Mouse (Mus musculus) MEL (cell line): ENCODE measurements around the gene Emx2. TPM values are rescaled to one million over a fixed set of nuclear protein-coding genes. Genes with fewer than 3 reads are reported as not detected.

ENCODE experiments used
- DNase-seq: peaks from one replicate; pipeline ENCODE4 v3.0.0; 2011; ENCODE audit warnings: low read depth, low spot score
- H3K27ac ChIP-seq: 2 replicates; pipeline ENCODE4 v1.5.1; 2012; ENCODE audit warnings: low read depth, mild to moderate bottlenecking, control low read depth, low read length, moderate library complexity; ENCODE audit not compliant: control insufficient read depth
- H3K27me3 ChIP-seq, 2 experiments: fragments of 150-350 bp in 1 of 2; sonication (generic) in 1 of 2; 2 replicates each; pipeline ENCODE4 v1.6.1; 2012; ENCODE audit warnings: low read length in 2 of 2, mild to moderate bottlenecking in 2 of 2, improper control_type of control experiment in 1 of 2, moderate library complexity in 1 of 2; ENCODE audit not compliant: insufficient read depth in 2 of 2, control insufficient read depth in 1 of 2
- H3K36me3 ChIP-seq, 2 experiments: 2 replicates each; pipeline ENCODE4 v1.6.1; 2012 to 2014; ENCODE audit warnings: low read length in 2 of 2, improper control_type of control experiment in 1 of 2, inconsistent platforms in 1 of 2, mild to moderate bottlenecking in 1 of 2; ENCODE audit not compliant: insufficient read depth in 2 of 2, control insufficient read depth in 1 of 2
- H3K4me1 ChIP-seq, 2 experiments: fragments of 150-350 bp in 1 of 2; sonication (generic) in 1 of 2; 2 replicates each; pipeline ENCODE4 v1.6.1; 2012; ENCODE audit warnings: low read length in 2 of 2, improper control_type of control experiment in 1 of 2, mild to moderate bottlenecking in 1 of 2; ENCODE audit not compliant: insufficient read depth in 2 of 2, control insufficient read depth in 1 of 2
- H3K4me3 ChIP-seq, 2 experiments: fragments of 150-350 bp in 1 of 2; sonication (generic) in 1 of 2; 2 replicates each; pipeline ENCODE4 v1.5.1; 2012; ENCODE audit warnings: low read depth in 2 of 2, low read length in 2 of 2, mild to moderate bottlenecking in 2 of 2, moderate library complexity in 2 of 2, control low read depth in 1 of 2, improper control_type of control experiment in 1 of 2; ENCODE audit not compliant: control insufficient read depth in 1 of 2, insufficient read depth in 1 of 2
- H3K79me2 ChIP-seq: 2 replicates; pipeline ENCODE4 v1.6.1; 2012; ENCODE audit warnings: mild to moderate bottlenecking, low read length, moderate library complexity; ENCODE audit not compliant: control insufficient read depth, poor library complexity, insufficient read depth
- H3K9ac ChIP-seq: 2 replicates; pipeline ENCODE4 v1.6.1; 2012; ENCODE audit warnings: low read depth, mild to moderate bottlenecking, control low read depth, low read length, moderate library complexity; ENCODE audit not compliant: control insufficient read depth, poor library complexity, severe bottlenecking
- H3K9me3 ChIP-seq: fragments of 150-350 bp; sonication (generic); replicated peaks from 2 replicates; pipeline ENCODE4 v1.6.1; 2012; ENCODE audit warnings: mild to moderate bottlenecking, low read length, improper control_type of control experiment, moderate library complexity; ENCODE audit not compliant: insufficient read depth
- CHD2 ChIP-seq: IDR thresholded peaks from 2 replicates; pipeline ENCODE4 v1.6.1; 2011; ENCODE audit warnings: low read length, improper control_type of control experiment
- CTCF ChIP-seq, 3 experiments: IDR thresholded peaks in 2 of 3; conservative IDR thresholded peaks in 1 of 3; 2 replicates each; pipeline ENCODE4 v1.5.1; 2011 to 2012; ENCODE audit warnings: low read length in 3 of 3, low read depth in 2 of 3, mild to moderate bottlenecking in 2 of 3, improper control_type of control experiment in 1 of 3, inconsistent platforms in 1 of 3, mixed read lengths in 1 of 3, moderate library complexity in 1 of 3; ENCODE audit not compliant: control insufficient read depth in 1 of 3, insufficient read depth in 1 of 3, poor library complexity in 1 of 3, severe bottlenecking in 1 of 3
- E2F4 ChIP-seq: IDR thresholded peaks from 2 replicates; pipeline ENCODE4 v1.6.1; 2011; ENCODE audit warnings: low read depth, low read length, improper control_type of control experiment, borderline replicate concordance
- ELF1 ChIP-seq: IDR thresholded peaks from 2 replicates; pipeline ENCODE4 v1.6.1; 2014; ENCODE audit warnings: low read depth, mild to moderate bottlenecking, inconsistent platforms, low read length, improper control_type of control experiment, moderate library complexity
- EP300 ChIP-seq, 2 experiments: IDR thresholded peaks; 2 replicates each; pipeline ENCODE4 v1.6.1; 2011; ENCODE audit warnings: improper control_type of control experiment in 2 of 2, low read length in 2 of 2, low read depth in 1 of 2, mild to moderate bottlenecking in 1 of 2
- MAFK ChIP-seq: IDR thresholded peaks from 2 replicates; pipeline ENCODE4 v1.6.1; 2011; ENCODE audit warnings: low read depth, mild to moderate bottlenecking, low read length, improper control_type of control experiment, borderline replicate concordance
- MAZ ChIP-seq: IDR thresholded peaks from 2 replicates; pipeline ENCODE4 v1.6.1; 2012; ENCODE audit warnings: low read depth, mild to moderate bottlenecking, inconsistent platforms, low read length, improper control_type of control experiment
- MEF2A ChIP-seq: IDR thresholded peaks from 2 replicates; pipeline ENCODE4 v1.6.1; 2014; ENCODE audit warnings: low read depth, mild to moderate bottlenecking, inconsistent platforms, low read length, improper control_type of control experiment; ENCODE audit not compliant: poor library complexity, insufficient replicate concordance, severe bottlenecking; ENCODE audit errors: extremely low read depth
- MXI1 ChIP-seq: IDR thresholded peaks from 2 replicates; pipeline ENCODE4 v1.6.1; 2011; ENCODE audit warnings: mild to moderate bottlenecking, low read depth, low read length, improper control_type of control experiment
- MYC ChIP-seq: IDR thresholded peaks from 2 replicates; pipeline ENCODE4 v1.6.1; 2011; ENCODE audit warnings: low read depth, mild to moderate bottlenecking, low read length, improper control_type of control experiment, moderate library complexity
- NRF1 ChIP-seq: IDR thresholded peaks from 2 replicates; pipeline ENCODE4 v1.6.1; 2014; ENCODE audit warnings: low read depth, mild to moderate bottlenecking, inconsistent platforms, low read length, improper control_type of control experiment, moderate library complexity; ENCODE audit not compliant: poor library complexity, insufficient read depth, severe bottlenecking
- POLR2A ChIP-seq, 2 experiments: IDR thresholded peaks; 2 replicates each; pipeline ENCODE4 v1.6.1; 2011 to 2012; ENCODE audit warnings: low read length in 2 of 2, mild to moderate bottlenecking in 2 of 2, control low read depth in 1 of 2, improper control_type of control experiment in 1 of 2, low read depth in 1 of 2, moderate library complexity in 1 of 2; ENCODE audit not compliant: control insufficient read depth in 1 of 2, insufficient read depth in 1 of 2, poor library complexity in 1 of 2
- POLR2AphosphoS2 ChIP-seq: IDR thresholded peaks from 2 replicates; pipeline ENCODE4 v1.6.1; 2011; ENCODE audit warnings: low read length, improper control_type of control experiment
- POLR2AphosphoS5 ChIP-seq: IDR thresholded peaks from 2 replicates; pipeline ENCODE4 v1.6.1; 2012; ENCODE audit warnings: low read depth, borderline replicate concordance, mild to moderate bottlenecking, inconsistent platforms, low read length, moderate library complexity, mixed read lengths
- RAD21 ChIP-seq: IDR thresholded peaks from 2 replicates; pipeline ENCODE4 v1.6.1; 2011; ENCODE audit warnings: mild to moderate bottlenecking, low read depth, low read length, improper control_type of control experiment
- UBTF ChIP-seq: IDR thresholded peaks from 2 replicates; pipeline ENCODE4 v1.6.1; 2012; ENCODE audit warnings: low read depth, mild to moderate bottlenecking, inconsistent platforms, low read length, improper control_type of control experiment, moderate library complexity, borderline replicate concordance; ENCODE audit not compliant: insufficient read depth
- USF1 ChIP-seq: IDR thresholded peaks from 2 replicates; pipeline ENCODE4 v1.6.1; 2014; ENCODE audit warnings: low read depth, mild to moderate bottlenecking, inconsistent platforms, low read length, improper control_type of control experiment, moderate library complexity
- USF2 ChIP-seq, 2 experiments: IDR thresholded peaks; 2 replicates each; pipeline ENCODE4 v1.6.1; 2011 to 2012; ENCODE audit warnings: improper control_type of control experiment in 2 of 2, low read length in 2 of 2, borderline replicate concordance in 1 of 2, inconsistent platforms in 1 of 2, low read depth in 1 of 2, mild to moderate bottlenecking in 1 of 2; ENCODE audit not compliant: insufficient read depth in 1 of 2
- ZC3H11A ChIP-seq: IDR thresholded peaks from 2 replicates; pipeline ENCODE4 v1.6.1; 2012; ENCODE audit warnings: low read depth, mild to moderate bottlenecking, inconsistent platforms, low read length, improper control_type of control experiment
- ZKSCAN1 ChIP-seq: IDR thresholded peaks from 2 replicates; pipeline ENCODE4 v1.6.1; 2012; ENCODE audit warnings: low read depth, mild to moderate bottlenecking, inconsistent platforms, low read length, improper control_type of control experiment, moderate library complexity
- ZMIZ1 ChIP-seq: IDR thresholded peaks from 2 replicates; pipeline ENCODE4 v1.6.1; 2012; ENCODE audit warnings: low read depth, mild to moderate bottlenecking, inconsistent platforms, low read length, improper control_type of control experiment, moderate library complexity
- ZNF384 ChIP-seq: IDR thresholded peaks from 2 replicates; pipeline ENCODE4 v1.6.1; 2012; ENCODE audit warnings: low read depth, mild to moderate bottlenecking, inconsistent platforms, low read length, improper control_type of control experiment
- polyA plus RNA-seq, 2 experiments: library from polyadenylated mRNA; stranded (reverse) in 1 of 2; unstranded in 1 of 2; fragments of >175 nt in 1 of 2; fragments of >200 nt in 1 of 2; gene quantifications; 2 replicates each; pipeline versions ENCODE4 v1.2.1 to v1.2.4; 2012; ENCODE audit warnings: low replicate concordance in 2 of 2, low read depth in 1 of 2; ENCODE audit not compliant: insufficient read length in 2 of 2, insufficient read depth in 1 of 2, missing spikeins in 1 of 2
- total RNA-seq: library from RNA; depleted of rRNA; stranded (reverse); fragments of 300-350 nt; gene quantifications from 2 replicates; pipeline ENCODE4 v1.2.3, GENCODE M21; 2012

Emx2 gene
- total and polyA plus RNA-seq, 3 experiments: 0.08 TPM; not detected in 2

DNA sequence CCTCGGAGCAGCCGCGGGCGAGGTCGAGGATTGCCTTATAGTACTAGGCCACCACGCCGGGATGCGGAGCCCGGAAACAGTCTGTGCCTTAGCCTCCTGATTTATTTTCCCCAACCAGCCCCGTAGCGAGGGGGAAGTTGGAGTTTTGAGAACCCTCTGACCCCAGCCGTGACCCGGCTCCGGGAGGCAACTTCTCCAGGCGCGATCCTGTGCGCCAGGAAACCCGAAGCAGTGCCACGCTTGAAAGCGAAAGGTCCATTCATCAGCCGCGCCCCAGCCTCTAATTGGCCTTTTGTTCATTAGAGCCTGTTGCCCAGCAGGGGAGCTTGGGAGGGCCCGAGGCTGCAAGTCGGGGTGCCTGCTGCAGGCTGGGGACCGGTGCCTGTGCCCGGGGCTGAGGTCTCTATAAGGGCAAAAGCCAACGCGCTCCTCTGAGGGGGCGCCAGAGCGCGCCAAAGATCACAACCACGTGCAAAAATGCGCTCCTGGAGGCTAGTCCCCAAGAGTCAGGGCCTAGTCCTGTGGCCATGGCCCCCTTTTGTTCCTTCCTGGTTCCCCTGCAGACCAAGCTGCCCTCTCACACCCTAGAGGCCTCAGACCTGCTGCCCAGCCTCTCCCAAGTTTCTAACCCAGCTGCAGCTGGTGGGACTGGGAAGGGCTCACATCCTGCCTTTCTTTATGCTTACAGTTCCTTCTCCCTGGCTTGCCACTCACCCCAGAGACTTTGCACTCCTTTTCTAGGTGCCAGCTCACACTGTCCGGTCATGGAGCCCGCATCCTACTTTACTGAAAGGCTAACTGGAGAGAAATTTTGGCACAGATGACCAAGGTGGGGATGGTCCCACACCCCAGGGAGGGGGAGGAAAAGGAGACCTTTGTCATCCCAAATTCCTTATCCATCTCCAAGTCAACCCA, 11.1 kb downstream of the Emx2 start:
- Histone ChIP-seq H3K4me3 (no peak overlapping the region), H3K9ac (no peak overlapping the region), H3K4me1 (no peaks in the 10 kb centered on the region), H3K27ac (no peak overlapping the region), H3K9me3 (no peaks in the 10 kb centered on the region), H3K79me2 (no peaks in the 10 kb centered on the region), H3K36me3 (no peaks in the 10 kb centered on the region), H3K27me3 (no peaks in the 10 kb centered on the region; a peak in 2 of 4 replicates)
- DNase-seq: no peak
- TF ChIP-seq ZC3H11A (no peak), MEF2A (no peak), POLR2A (IDR thresholded peaks at IDR 0.05; ENCODE audit: control insufficient read depth in 1 of 2, insufficient read depth in 1 of 2, low read depth in 1 of 2, low read length in 2 of 2, poor library complexity in 1 of 2) (no peak)

DNA sequence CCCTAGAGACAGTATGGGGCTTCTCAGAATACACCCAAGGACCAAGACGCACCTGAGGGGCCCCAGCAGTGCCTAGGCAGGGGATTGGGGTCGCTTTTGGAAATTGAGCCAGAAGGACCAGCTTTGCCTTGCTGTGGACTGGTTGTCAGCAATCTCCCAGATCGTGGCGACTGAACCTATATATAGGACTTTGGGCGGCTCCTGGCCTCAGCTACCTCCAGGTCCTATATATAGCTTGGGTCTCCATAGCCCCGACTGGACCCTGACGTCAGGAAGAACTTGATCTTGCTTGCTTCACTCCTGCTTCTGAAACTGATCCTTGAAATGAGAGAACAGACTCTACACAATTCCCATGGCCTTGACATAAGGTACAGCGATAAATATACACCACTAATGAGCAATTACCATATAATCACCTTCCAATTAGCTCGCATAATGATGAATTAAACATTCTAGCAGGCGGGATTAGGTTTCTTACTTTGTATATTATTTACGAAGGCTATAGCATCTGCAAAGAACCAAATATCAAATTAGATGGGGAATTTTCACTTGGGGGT, 12.0 kb downstream of the Emx2 start:
- no peak overlapping the region for H3K27ac ChIP-seq
- H3K27me3 ChIP-seq: no peaks in the 10 kb centered on the region; a peak in 2 of 4 replicates
- H3K36me3 ChIP-seq: no peaks in the 10 kb centered on the region
- no peak for TF ChIP-seq CTCF (IDR thresholded peaks at IDR 0.05 in 2 of 3, conservative IDR thresholded peaks at IDR 0.05 in 1 of 3; ENCODE audit: control insufficient read depth in 1 of 3, insufficient read depth in 1 of 3, low read depth in 2 of 3, low read length in 3 of 3, poor library complexity in 1 of 3, severe bottlenecking in 1 of 3)
- no peak for TF ChIP-seq ELF1
- TF ChIP-seq CHD2: no peak
- TF ChIP-seq MAZ: no peak
- no peak for TF ChIP-seq ZMIZ1
- TF ChIP-seq NRF1: no peak
- no peak for TF ChIP-seq RAD21
- TF ChIP-seq, all 39 proteins: peak for 0
- no peak overlapping the region for H3K9ac ChIP-seq
- no peak for DNase-seq
- H3K9me3 ChIP-seq: no peaks in the 10 kb centered on the region
- H3K79me2 ChIP-seq: no peaks in the 10 kb centered on the region
- H3K4me1 ChIP-seq: no peaks in the 10 kb centered on the region
- H3K4me3 ChIP-seq: no peak overlapping the region

DNA sequence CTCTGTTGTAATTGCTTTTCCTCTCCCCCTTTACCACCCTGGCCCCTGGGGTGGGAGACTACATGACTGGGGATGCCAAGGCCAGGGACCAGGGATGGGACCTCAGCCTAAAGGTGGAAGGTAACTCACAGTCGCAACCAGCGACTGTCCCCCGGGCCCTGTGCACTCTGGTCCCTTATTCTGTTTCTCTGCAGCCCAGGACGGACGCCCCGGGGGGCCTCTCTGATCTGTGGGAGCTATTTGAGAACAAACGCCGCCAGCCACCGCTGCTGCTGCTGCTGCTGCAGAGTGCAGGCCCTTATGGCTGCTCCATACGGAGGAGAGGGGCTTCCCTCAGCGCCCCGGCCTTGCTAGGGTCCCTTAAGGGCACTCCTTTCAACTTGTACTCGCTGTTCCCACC, 12.7 kb downstream of the Emx2 start:
- Histone ChIP-seq H3K27me3 (no peaks in the 10 kb centered on the region; a peak in 2 of 4 replicates), H3K4me1 (no peaks in the 10 kb centered on the region)
- DNase-seq: no peak

More for the DNA sequence above, 12.7 kb downstream of the Emx2 start:
- Histone ChIP-seq H3K9me3 (no peaks in the 10 kb centered on the region), H3K79me2 (no peaks in the 10 kb centered on the region), H3K36me3 (no peaks in the 10 kb centered on the region), H3K9ac (no peak overlapping the region), H3K4me3 (no peak overlapping the region), H3K27ac (no peak overlapping the region)
- TF ChIP-seq USF1 (no peak), POLR2AphosphoS5 (no peak), MXI1 (no peak), EP300 (IDR thresholded peaks at IDR 0.05; ENCODE audit: low read depth in 1 of 2, low read length in 2 of 2) (no peak), NRF1 (no peak), MAZ (no peak), POLR2AphosphoS2 (no peak), MAFK (no peak), CTCF (IDR thresholded peaks at IDR 0.05 in 2 of 3, conservative IDR thresholded peaks at IDR 0.05 in 1 of 3; ENCODE audit: control insufficient read depth in 1 of 3, insufficient read depth in 1 of 3, low read depth in 2 of 3, low read length in 3 of 3, poor library complexity in 1 of 3, severe bottlenecking in 1 of 3) (no peak), ZKSCAN1 (no peak), E2F4 (no peak), ZNF384 (no peak), MYC (no peak), USF2 (IDR thresholded peaks at IDR 0.05; ENCODE audit: borderline replicate concordance in 1 of 2, insufficient read depth in 1 of 2, low read depth in 1 of 2, low read length in 2 of 2) (no peak), ZC3H11A (no peak), UBTF (no peak), POLR2A (IDR thresholded peaks at IDR 0.05; ENCODE audit: control insufficient read depth in 1 of 2, insufficient read depth in 1 of 2, low read depth in 1 of 2, low read length in 2 of 2, poor library complexity in 1 of 2) (no peak)
- TF ChIP-seq, all 39 proteins: peak for 0
